Mouse (Mus musculus) myocyte (in vitro differentiated cells): ENCODE measurements around the gene Ascl3.

Source experiments
- CEBPB ChIP-seq: IDR thresholded peaks from 2 replicates; pipeline ENCODE4 v1.6.1; 2011; ENCODE audit warnings: mild to moderate bottlenecking, moderate library complexity; ENCODE audit not compliant: poor library complexity, insufficient read depth, severe bottlenecking
- E2F4 ChIP-seq: IDR thresholded peaks from one replicate; pipeline ENCODE4 v1.6.1; 2011; ENCODE audit warnings: mild to moderate bottlenecking, control low read depth, moderate library complexity; ENCODE audit not compliant: insufficient read depth
- MAX ChIP-seq: IDR thresholded peaks from one replicate; pipeline ENCODE4 v1.6.1; 2011; ENCODE audit warnings: low read depth, mild to moderate bottlenecking, control low read depth
- MYOD1 ChIP-seq, 3 experiments: IDR thresholded peaks; one replicate each; pipeline ENCODE4 v1.6.1; 2011; ENCODE audit warnings: control low read depth in 2 of 3, low read depth in 2 of 3, mild to moderate bottlenecking in 2 of 3, moderate library complexity in 1 of 3; ENCODE audit not compliant: insufficient read length in 2 of 3, control insufficient read depth in 1 of 3
- MYOG ChIP-seq, 3 experiments: IDR thresholded peaks; one replicate each; pipeline ENCODE4 v1.6.1; 2011; ENCODE audit warnings: control low read depth in 2 of 3, low read depth in 2 of 3, mild to moderate bottlenecking in 2 of 3; ENCODE audit not compliant: insufficient read length in 2 of 3, control insufficient read depth in 1 of 3, insufficient read depth in 1 of 3
- POLR2A ChIP-seq: IDR thresholded peaks from one replicate; pipeline ENCODE4 v1.6.1; 2011; ENCODE audit warnings: low read depth, mild to moderate bottlenecking, control low read depth, moderate library complexity; ENCODE audit not compliant: insufficient read length
- POLR2AphosphoS2 ChIP-seq: IDR thresholded peaks from one replicate; pipeline ENCODE4 v1.6.1; 2011; ENCODE audit warnings: low read depth, control low read depth; ENCODE audit not compliant: insufficient read length
- REST ChIP-seq: IDR thresholded peaks from one replicate; pipeline ENCODE4 v1.6.1; 2011; ENCODE audit warnings: mild to moderate bottlenecking, control low read depth, moderate library complexity; ENCODE audit not compliant: insufficient read depth, insufficient read length
- SRF ChIP-seq: IDR thresholded peaks from one replicate; pipeline ENCODE4 v1.6.1; 2011; ENCODE audit warnings: low read depth; ENCODE audit not compliant: control insufficient read depth, insufficient read length
- TCF12 ChIP-seq: IDR thresholded peaks from one replicate; pipeline ENCODE4 v1.6.1; 2011; ENCODE audit warnings: mild to moderate bottlenecking, control low read depth; ENCODE audit not compliant: poor library complexity, insufficient read depth, severe bottlenecking
- USF1 ChIP-seq: IDR thresholded peaks from one replicate; pipeline ENCODE4 v1.6.1; 2011; ENCODE audit warnings: low read depth, mild to moderate bottlenecking, control low read depth, moderate library complexity

- TF ChIP-seq USF1 (no peak), TCF12 (no peak), POLR2A (no peak), MYOG (IDR thresholded peaks at IDR 0.05; ENCODE audit: control insufficient read depth in 1 of 3, insufficient read depth in 1 of 3, insufficient read length in 2 of 3, low read depth in 2 of 3) (no peak), CEBPB (no peak), MAX (no peak), E2F4 (no peak), POLR2AphosphoS2 (no peak), SRF (no peak), REST (no peak), MYOD1 (IDR thresholded peaks at IDR 0.05; ENCODE audit: control insufficient read depth in 1 of 3, insufficient read length in 2 of 3, low read depth in 2 of 3) (no peak)
Measured at GRCm38 (mm10) chr7:109719286-109719685, 12.2 kb downstream of the Ascl3 start.
